8 mouse cellular contexts compared by ENCODE assay signal in the genomic region with DNA sequence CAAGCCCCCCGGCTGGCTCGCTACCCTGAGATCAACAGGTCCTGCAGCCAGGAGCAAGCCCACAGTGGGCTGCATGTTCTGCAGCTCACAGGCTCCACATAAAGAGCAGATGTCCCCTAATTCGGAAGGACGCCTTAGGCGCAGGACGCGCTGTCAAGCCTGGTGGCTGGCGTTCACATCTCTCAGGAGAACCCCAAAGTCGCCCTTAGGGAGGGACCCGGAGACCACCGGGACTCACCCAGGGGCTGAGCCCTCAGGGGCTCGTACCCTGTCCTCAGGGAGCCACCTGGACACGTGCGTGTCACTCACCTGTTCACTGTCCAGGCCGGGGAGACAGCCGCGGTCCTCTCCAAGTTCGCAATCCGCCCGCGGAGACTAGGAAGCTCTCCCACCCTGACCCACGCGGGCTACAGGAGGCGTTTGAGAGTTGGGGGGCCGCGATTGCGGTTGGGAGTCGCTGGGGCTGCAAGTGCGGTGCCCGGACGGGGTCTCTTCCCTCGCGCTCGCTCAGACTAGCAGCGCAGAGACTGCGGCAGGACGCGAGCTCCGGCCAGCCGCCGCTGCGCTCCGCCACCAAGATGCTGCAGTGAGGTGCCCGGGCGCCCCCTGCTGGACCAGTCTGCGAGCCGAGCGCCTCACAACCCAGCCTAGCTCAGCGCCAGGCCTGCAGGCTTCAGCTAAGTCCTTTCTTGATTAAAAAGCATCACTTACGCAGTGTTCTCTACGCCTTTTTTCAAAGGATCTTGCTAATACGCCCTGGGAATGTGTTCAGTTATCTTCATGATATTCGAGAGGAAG. TPM values are rescaled to one million over a fixed set of nuclear protein-coding genes. Genes with fewer than 3 reads are reported as not detected.
DNase-seq lines count a peak whose midpoint lies in the region; ATAC-seq and TF ChIP-seq lines count a peak whose summit lies in the region.

No protein-coding gene starts in this region.

- TF ChIP-seq CTCF in ES-Bruce4 (IDR thresholded peaks at IDR 0.05; ENCODE audit: low read depth, low read length): peak; percentile 68
- TF ChIP-seq CTCF in lung, adult 2 months (IDR thresholded peaks at IDR 0.05; ENCODE audit: insufficient read depth, low read length): peak; percentile 53
- TF ChIP-seq CTCF in testis, adult 2 months (IDR thresholded peaks at IDR 0.05; ENCODE audit: control insufficient read depth, insufficient read depth, insufficient replicate concordance, low read depth, low read length): peak; percentile 74

- ATAC-seq in neural tube, embryonic 15.5 days (ENCODE audit: low FRiP score): peak; percentile 97

- no peaks in the 10 kb centered on the region for H3K4me1 ChIP-seq in ES-Bruce4 (ENCODE audit: control insufficient read depth, insufficient read depth, low read length)
- 0 out of 2 replicates have a peak, but pooled peaks cover 4% of the 10 kb centered on the region for H3K4me1 ChIP-seq in lung, adult 2 months (ENCODE audit: control insufficient read depth, insufficient read depth, low read length)
- H3K4me1 ChIP-seq in neural tube, embryonic 15.5 days: peaks cover 11% of the 10 kb centered on the region
- H3K4me1 ChIP-seq in testis, adult 2 months (ENCODE audit: control insufficient read depth, insufficient read depth, low read length): peaks cover 4% of the 10 kb centered on the region

- H3K9ac ChIP-seq in ES-Bruce4 (ENCODE audit: low read depth, poor library complexity, severe bottlenecking): peak overlapping the region; percentile 21
- H3K9ac ChIP-seq in neural tube, embryonic 15.5 days (replicated peaks): peak overlapping the region; percentile 57

- H3K27ac ChIP-seq in ES-Bruce4 (ENCODE audit: insufficient read depth, low read length): no peak overlapping the region
- H3K27ac ChIP-seq in neural tube, embryonic 15.5 days (replicated peaks): no peak overlapping the region
- no peak overlapping the region; the same call in 1 of the 2 replicates for H3K27ac ChIP-seq in testis, adult 2 months (ENCODE audit: control insufficient read depth, insufficient read depth, low read depth, low read length)

- peak overlapping the region; percentile 50 for H3K4me3 ChIP-seq in ES-Bruce4 (ENCODE audit: low read depth, low read length)
- peak overlapping the region; percentile 73 for H3K4me3 ChIP-seq in lung, adult 2 months (replicated peaks; ENCODE audit: extremely low read depth, low read depth, low read length)
- peak overlapping the region; percentile 52 for H3K4me3 ChIP-seq in neural tube, embryonic 15.5 days (replicated peaks)
- peak overlapping the region; percentile 90 for H3K4me3 ChIP-seq in testis, adult 2 months (ENCODE audit: control insufficient read depth, low read depth, low read length)

- no peak for TF ChIP-seq EP300 in ES-Bruce4 (IDR thresholded peaks at IDR 0.05; ENCODE audit: insufficient read depth, low read depth, low read length)

- peak; percentile 73 to 88 for DNase-seq in cerebellum, adult 18-20 months
- DNase-seq in forelimb bud, embryonic 11.5 days (ENCODE audit: low read depth, low spot score): peak; percentile 82
- peak; percentile 97 for DNase-seq in heart, postnatal 4 days
- DNase-seq in layer of hippocampus, adult 8-10 months (ENCODE audit: low spot score in 2 of 2): peak; percentile 82 to 95
- peak; percentile 91 for DNase-seq in lung, adult 2 months

- peak overlapping the region; percentile 90 for H3K4me2 ChIP-seq in neural tube, embryonic 15.5 days

- no peak for TF ChIP-seq POLR2A in ES-Bruce4 (IDR thresholded peaks at IDR 0.05; ENCODE audit: insufficient read depth, low read length)
- no peak for TF ChIP-seq POLR2A in lung, adult 2 months (IDR thresholded peaks at IDR 0.05; ENCODE audit: borderline replicate concordance, extremely low read depth, low read depth, low read length)
- TF ChIP-seq POLR2A in testis, adult 2 months (IDR thresholded peaks at IDR 0.05; ENCODE audit: control insufficient read depth, low read depth, low read length): no peak

- no peaks in the 10 kb centered on the region for H3K36me3 ChIP-seq in ES-Bruce4 (ENCODE audit: control insufficient read depth, insufficient read depth, low read length, poor library complexity, severe bottlenecking)
- no peaks in the 10 kb centered on the region for H3K36me3 ChIP-seq in neural tube, embryonic 15.5 days
- H3K36me3 ChIP-seq in testis, adult 2 months (ENCODE audit: control insufficient read depth, insufficient read depth, low read length): no peaks in the 10 kb centered on the region

- no peaks in the 10 kb centered on the region; the same call in none of the 2 replicates for H3K27me3 ChIP-seq in ES-Bruce4 (ENCODE audit: control insufficient read depth, insufficient read depth, low read length, poor library complexity, severe bottlenecking)
- H3K27me3 ChIP-seq in neural tube, embryonic 15.5 days (replicated peaks): peaks cover 9% of the 10 kb centered on the region
- H3K27me3 ChIP-seq in testis, adult 2 months (ENCODE audit: control insufficient read depth, insufficient read depth, low read length): no peaks in the 10 kb centered on the region

- no peaks in the 10 kb centered on the region for H3K9me3 ChIP-seq in ES-Bruce4 (replicated peaks; ENCODE audit: control insufficient read depth, insufficient read depth, low read length, poor library complexity, severe bottlenecking)
- no peaks in the 10 kb centered on the region for H3K9me3 ChIP-seq in neural tube, embryonic 15.5 days (replicated peaks)

- 3% methylated on average over 53 of the region's 53 CpGs for WGBS in lung, adult 2 months
- WGBS in neural tube, embryonic 15.5 days: under 1% methylated on average over 53 of the region's 53 CpGs

RNA-seq across cellular contexts. Expression of a gene that starts 0.9 kb away (rescaled TPM):
- polyA plus RNA-seq in ES-Bruce4 (2011; ENCODE audit: insufficient read depth, insufficient read length, low read depth, missing spikeins): 0.53 TPM in 1 of 2 replicates, not detected in the other
- total RNA-seq in heart, postnatal 4 days (2021): 1 to 10 TPM; 7.0 to 9.1 TPM
- total RNA-seq in layer of hippocampus, adult 8-10 months (2022): 10 to 100 TPM; 25.9 to 42.3 (median 30.9) TPM
- polyA plus RNA-seq in lung, adult 2 months (2012; rRNA removed): 9.2 and 14.8 TPM in 2 replicates
- 10.6 and 11.1 TPM in 2 replicates for polyA plus RNA-seq in neural tube, embryonic 15.5 days (2015; fragmentation: Nextera tagmentation; extraction: Ambion mirVana)
- polyA plus RNA-seq in testis, adult 2 months (2012; rRNA removed): 2.8 and 3.4 TPM in 2 replicates
